Mouse (Mus musculus) kidney, postnatal 0 days (tissue): ENCODE measurements around the gene Col4a5. TPM values are rescaled to one million over a fixed set of nuclear protein-coding genes. Genes with fewer than 3 reads are reported as not detected.

ENCODE experiments used
- ATAC-seq: fragments of 200-750 bp; cut with Nextera tagmentation; replicated peaks from 2 replicates; pipeline ENCODE4 v1.8.0; 2017; ENCODE audit warnings: low read depth, moderate number of reproducible peaks, moderate TSS enrichment, moderate library complexity; ENCODE audit not compliant: low FRiP score
- DNase-seq: peaks from one replicate; pipeline ENCODE4 v3.0.0-alpha.2; 2016; ENCODE audit warnings: low spot score
- H3K27ac ChIP-seq: fragments of 300-500 bp; sonication (generic); 2 replicates; pipeline ENCODE4 v1.5.1; 2014; ENCODE audit warnings: mild to moderate bottlenecking
- H3K27me3 ChIP-seq: fragments of 300-500 bp; sonication (generic); 2 replicates; pipeline ENCODE4 v1.6.1; 2014; ENCODE audit warnings: low read length, mixed read lengths; ENCODE audit not compliant: insufficient read depth
- H3K36me3 ChIP-seq: fragments of 300-500 bp; sonication (generic); 2 replicates; pipeline ENCODE4 v1.6.1; 2014; ENCODE audit warnings: low read length, mixed read lengths; ENCODE audit not compliant: insufficient read depth
- H3K4me1 ChIP-seq: fragments of 300-500 bp; sonication (generic); replicated peaks from 2 replicates; pipeline ENCODE4 v1.6.1; 2014; ENCODE audit warnings: antibody characterized with exemption, low read length, mixed read lengths; ENCODE audit not compliant: insufficient read depth
- H3K4me2 ChIP-seq: fragments of 300-500 bp; sonication (generic); 2 replicates; pipeline ENCODE4 v1.6.1; 2014; ENCODE audit warnings: mild to moderate bottlenecking, low read length, moderate library complexity, mixed read lengths
- H3K4me3 ChIP-seq: fragments of 300-500 bp; sonication (generic); replicated peaks from 2 replicates; pipeline ENCODE4 v1.5.1; 2014; ENCODE audit warnings: low read depth, low read length
- H3K9ac ChIP-seq: fragments of 300-500 bp; sonication (generic); 2 replicates; pipeline ENCODE4 v1.6.1; 2014; ENCODE audit warnings: low read depth, low read length
- H3K9me3 ChIP-seq: fragments of 300-500 bp; sonication (generic); replicated peaks from 2 replicates; pipeline ENCODE4 v1.6.1; 2016; ENCODE audit warnings: low read length, inconsistent platforms, mixed read lengths
- CTCF ChIP-seq: IDR thresholded peaks from 2 replicates; pipeline ENCODE4 v1.5.1; 2016; ENCODE audit warnings: antibody characterized with exemption, low read depth, mild to moderate bottlenecking, moderate library complexity
- WGBS: fragments of 180-500 bp; shearing (Covaris S2); extraction: QIAGEN DNeasy Blood & Tissue Kit; methylation state at CpG from one replicate; pipeline ENCODE4 v1.1.7; 2014; 5-methylcytosine and 5-hydroxymethylcytosine counted together
- polyA plus RNA-seq: library from polyadenylated mRNA; unstranded; fragments of >200 nt; fragmentation: Nextera tagmentation; extraction: Ambion mirVana; gene quantifications from 2 replicates; pipeline ENCODE4 v1.2.1, GENCODE M21; 2015

Col4a5 gene
- polyA plus RNA-seq, 1 experiment from 2014 or later, result 25.1 TPM

DNA sequence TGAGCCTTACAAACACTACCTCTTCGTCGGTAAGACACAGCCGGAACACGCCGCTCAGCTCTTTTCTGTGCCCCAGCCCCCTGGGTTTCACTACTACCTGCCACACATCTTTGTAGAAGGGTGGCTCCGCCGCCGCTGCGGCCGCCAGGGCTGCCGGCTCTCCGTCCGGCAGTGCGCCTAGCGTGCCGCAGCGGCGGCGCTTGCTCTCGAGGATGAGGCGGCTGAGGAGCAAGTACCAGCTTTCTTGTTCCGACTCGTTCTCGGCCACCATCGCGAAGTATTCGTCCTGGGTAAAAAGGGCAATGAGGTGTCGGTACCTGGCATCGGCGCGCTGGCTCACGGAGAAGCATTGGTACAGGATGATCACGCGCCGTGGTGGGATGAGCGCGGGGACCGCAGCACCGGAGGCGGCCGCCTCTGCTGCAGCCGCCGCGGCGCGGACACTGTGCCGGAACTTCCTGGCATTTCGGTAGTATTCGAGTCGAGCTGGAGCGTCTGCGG lies 249.3 kb downstream of the Col4a5 start:
- WGBS, result 30% methylated on average over 52 of the region's 52 CpGs
- peak; percentile 5 for DNase-seq
- Histone ChIP-seq H3K4me2 (peak overlapping the region; percentile 54), H3K9ac (no peak overlapping the region), H3K4me3 (peak overlapping the region; percentile 30), H3K9me3 (no peaks in the 10 kb centered on the region), H3K27ac (no peak overlapping the region), H3K36me3 (no peaks in the 10 kb centered on the region), H3K27me3 (peaks cover 43% of the 10 kb centered on the region), H3K4me1 (no peaks in the 10 kb centered on the region)
- TF ChIP-seq CTCF, result no peak
- ATAC-seq, result no peak

GRCm38 (mm10) chrX:141724937-141725918 lies 250.0 kb downstream of the Col4a5 start, which contains the start of gene Irs4:
Gene Irs4, minus strand, starts transcription at chrX:141725263.
- no peak for TF ChIP-seq CTCF
- 27% methylated on average over 51 of the region's 51 CpGs for WGBS
- Histone ChIP-seq H3K27me3 (peaks cover 43% of the 10 kb centered on the region), H3K4me2 (peak within 1 kb of the TSS; percentile 54), H3K9ac (no peak within 1 kb of the TSS), H3K36me3 (no peaks in the 10 kb centered on the region), H3K27ac (no peak within 1 kb of the TSS), H3K9me3 (no peaks in the 10 kb centered on the region), H3K4me1 (no peaks in the 10 kb centered on the region), H3K4me3 (peak within 1 kb of the TSS; percentile 30)
- no peak for DNase-seq
- ATAC-seq, result peak; percentile 63; the same call in 1 of the 2 replicates

GRCm38 (mm10) chrX:141729570-141729969 lies 254.4 kb downstream of the Col4a5 start:
- Histone ChIP-seq H3K4me2 (no peak overlapping the region), H3K4me1 (no peaks in the 10 kb centered on the region), H3K27ac (no peak overlapping the region), H3K27me3 (peaks cover 18% of the 10 kb centered on the region; the same call in 1 of the 2 replicates), H3K9ac (no peak overlapping the region), H3K9me3 (no peaks in the 10 kb centered on the region), H3K36me3 (no peaks in the 10 kb centered on the region), H3K4me3 (no peak overlapping the region)
- DNase-seq (no peak), ATAC-seq (no peak)
- TF ChIP-seq CTCF, result no peak
- 76% methylated on average over 5 of the region's 5 CpGs for WGBS

Other genes starting within 250 kb of the Col4a5 start
- 2.0 and 2.3 TPM in 2 replicates for gene Col4a6, start 1.3 kb upstream of the Col4a5 start, polyA plus RNA-seq
- 0.04 TPM in 1 of 2 replicates, not detected in the other for gene Irs4, start 249.9 kb downstream of the Col4a5 start, polyA plus RNA-seq